Mouse (Mus musculus): ENCODE results near the gene BC017158.
"Not testable (repeated sequence)": the region's sequence is repeated elsewhere in the genome, so short reads cannot be mapped to it uniquely, and the experiment has no call there.

Gene BC017158

DNA sequence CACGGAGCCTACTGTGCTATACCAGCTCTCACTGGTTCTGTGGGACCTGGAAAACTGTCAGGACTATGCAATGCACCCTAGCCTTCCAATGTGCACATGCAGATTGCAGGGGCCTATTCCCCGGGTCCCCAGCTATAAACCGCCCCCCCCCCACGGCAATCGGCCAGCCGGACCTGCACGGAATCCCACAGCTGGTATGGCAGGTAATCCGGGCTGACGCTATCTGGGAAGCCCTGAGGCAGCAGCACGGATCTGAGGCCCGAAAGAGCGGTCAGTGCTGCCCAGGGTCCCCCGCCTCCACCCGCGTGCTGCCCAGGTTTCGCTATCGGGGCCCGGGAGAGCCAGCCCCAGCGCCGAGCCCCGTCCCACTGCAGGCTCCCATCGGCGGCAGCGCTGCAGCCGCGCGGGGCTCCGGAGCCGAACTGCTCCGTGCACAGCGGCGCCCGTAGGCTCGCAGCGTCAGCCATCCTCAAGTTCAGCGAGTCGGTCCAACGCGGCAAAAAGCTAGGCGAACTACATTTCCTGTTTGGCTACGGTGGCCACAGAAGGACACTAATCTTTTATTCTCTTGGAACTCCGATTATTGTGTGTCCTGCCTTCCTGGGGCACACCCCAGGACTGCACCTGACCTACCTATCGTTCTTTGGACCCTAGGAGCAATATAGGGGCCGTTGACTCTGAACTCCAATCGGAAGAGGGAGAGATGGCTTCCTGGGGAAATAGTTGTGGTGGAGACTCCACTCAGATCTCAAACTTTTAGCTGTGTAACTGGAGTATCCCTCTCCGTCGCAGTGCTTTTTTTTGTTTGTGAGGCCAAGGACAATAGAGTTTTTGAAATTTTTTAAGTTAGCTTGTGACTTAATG is at the start of gene BC017158:
Gene BC017158 (minus strand): TSS at position 554 of the 864 bp plus-strand sequence.
- peak; percentile 77 for DNase-seq (ENCODE audit: low read depth, low spot score)

DNA sequence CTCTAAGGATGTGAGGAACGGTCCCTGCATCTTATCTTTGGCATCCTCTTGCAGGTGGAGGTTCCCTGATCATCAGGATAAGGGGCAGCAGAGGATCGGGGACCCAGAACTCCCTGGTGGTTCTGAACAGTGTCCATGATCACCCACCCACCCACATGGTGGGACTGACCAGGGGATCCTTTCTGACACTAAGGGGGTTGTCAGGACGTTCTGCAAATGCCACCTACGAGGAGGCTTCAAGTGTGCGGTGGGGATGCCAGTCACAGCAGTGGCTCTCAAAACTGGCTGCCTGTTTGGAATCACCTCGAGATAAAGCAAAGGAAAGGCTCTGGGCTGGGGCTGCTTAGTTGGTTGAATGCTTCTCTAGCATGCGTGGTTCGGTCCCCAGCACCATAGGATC is 49.0 kb upstream of the BC017158 start:
- no peak for DNase-seq (ENCODE audit: low read depth, low spot score)

DNA sequence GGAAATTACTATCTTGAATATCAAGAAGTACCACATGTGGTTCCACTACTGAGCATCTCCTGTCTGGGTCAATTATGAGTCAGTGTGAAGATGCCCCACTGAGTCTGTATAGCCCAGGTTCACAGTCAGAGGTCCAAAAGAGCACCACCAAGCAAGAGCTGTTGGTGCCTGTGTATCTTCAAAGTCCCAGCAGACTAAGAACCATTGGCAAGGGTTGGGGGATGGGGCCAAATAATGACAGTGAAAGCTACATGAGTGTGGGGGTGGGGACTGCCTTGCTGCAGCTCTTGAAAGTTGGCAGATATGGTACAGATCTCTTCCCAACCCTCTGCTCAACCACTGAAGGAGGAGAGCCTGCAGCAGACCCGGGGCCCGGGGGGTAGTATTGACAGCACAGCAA is 48.6 kb upstream of the BC017158 start:
- DNase-seq (ENCODE audit: low read depth, low spot score): no peak

DNA sequence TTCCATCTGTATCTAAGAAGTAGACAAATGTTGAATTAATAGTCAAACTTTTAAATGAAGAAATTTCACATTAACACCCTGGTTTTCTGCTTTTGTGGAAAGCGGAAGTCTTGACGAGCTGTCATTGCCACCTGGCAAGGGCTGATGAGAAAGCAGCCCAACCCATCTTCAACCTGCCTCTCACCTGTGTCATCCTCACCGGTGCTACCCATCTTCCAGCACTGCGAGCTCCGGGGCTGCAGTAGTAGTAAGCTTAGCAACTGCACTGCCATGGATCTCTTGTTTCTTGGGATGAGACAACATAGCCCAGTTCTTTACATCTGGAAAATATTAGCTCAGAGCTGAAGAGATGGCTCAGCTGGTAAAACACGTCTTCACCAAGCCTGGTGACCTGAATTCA is 47.7 kb upstream of the BC017158 start:
- DNase-seq (ENCODE audit: low read depth, low spot score): no peak

DNA sequence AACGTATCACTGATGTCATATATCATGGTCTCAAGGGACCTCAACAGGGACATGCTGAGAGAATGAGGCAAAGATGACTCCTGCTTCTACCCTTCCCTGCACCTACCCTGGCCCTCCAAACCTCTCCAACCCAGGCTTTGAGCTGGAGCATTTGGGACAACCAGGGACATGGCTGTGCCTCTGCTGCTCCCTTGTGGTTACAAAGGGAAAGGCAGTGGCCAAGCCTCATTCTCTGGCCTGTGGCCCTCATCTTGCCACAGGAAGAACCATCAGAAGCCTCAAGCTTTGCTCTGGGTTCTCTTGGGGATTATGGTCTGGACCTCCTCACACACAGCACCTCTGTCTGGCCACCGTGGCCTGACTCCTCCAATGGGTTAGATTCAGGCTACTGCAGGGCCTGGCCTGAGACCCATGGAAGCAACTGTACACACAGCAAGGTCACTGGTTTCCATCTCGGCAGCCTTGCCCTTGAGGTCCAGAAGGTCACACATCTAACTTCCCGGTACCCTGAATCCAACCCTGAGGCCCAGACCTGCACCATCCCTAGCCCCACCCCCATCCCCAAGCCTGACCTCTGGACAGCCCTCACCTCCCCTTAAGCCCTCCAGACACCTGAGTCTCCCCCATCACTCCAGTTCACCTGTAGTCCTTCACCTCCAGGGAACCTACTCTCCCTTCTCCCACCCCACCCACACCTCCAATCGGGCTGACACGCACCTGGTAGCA is 47.1 kb upstream of the BC017158 start:
- no peak for DNase-seq (ENCODE audit: low read depth, low spot score)

DNA sequence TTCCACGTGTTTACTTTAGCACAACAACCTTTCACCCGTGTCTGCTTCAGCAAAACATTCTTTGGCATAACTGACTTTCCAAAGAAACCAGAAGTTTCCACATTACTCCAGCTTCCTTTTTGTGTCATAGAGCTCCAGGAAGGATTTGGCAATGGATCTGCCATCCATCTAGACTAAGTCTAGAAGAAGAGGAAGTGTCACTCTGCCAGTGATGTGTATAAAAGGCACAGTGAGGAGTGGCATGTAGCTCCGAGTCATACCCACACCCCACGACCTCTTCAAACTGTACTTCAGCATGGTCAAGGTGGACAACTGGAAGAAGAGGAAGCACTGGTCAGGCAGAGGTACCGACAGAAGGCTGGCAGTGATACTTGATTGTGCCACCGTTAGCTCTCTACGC is 46.5 kb upstream of the BC017158 start:
- DNase-seq (ENCODE audit: low read depth, low spot score): no peak

DNA sequence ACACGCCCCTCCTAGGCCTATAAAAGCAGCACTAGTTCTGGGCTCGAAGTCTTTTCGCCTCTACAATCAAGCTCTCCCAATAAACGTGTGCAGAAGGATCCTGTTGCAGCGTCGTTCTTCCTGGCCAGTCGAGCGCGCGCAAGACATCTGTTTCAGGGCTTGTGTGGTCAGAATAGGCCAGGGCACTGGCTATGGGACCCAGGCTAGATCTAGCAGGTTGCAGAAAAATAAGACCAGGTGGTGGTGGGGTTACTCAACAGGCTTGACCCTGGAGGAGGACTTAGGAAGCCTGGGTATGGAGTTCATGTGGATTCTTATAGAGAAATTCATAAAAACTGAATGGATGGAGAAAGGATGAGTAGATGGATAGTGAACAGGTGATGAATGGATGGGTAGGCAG is 44.7 kb upstream of the BC017158 start:
- not testable (repeated sequence) for DNase-seq (ENCODE audit: low read depth, low spot score)

DNA sequence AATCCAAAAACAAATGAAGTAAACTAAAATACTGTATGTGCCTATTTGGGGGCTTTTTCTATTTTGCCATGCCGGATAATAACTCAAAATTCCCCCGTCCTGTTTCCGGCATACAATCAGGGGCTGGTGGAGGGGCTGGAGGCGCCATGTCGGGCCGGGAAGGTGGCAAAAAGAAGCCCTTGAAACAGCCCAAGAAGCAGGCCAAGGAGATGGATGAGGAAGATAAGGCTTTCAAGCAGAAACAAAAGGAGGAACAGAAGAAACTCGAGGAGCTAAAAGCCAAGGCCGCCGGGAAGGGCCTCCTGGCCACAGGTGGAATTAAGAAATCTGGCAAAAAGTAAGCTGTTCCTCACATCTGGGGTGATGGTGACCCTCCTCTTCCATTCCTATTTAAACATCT is 42.4 kb upstream of the BC017158 start:
- not testable (repeated sequence) for DNase-seq (ENCODE audit: low read depth, low spot score)

DNA sequence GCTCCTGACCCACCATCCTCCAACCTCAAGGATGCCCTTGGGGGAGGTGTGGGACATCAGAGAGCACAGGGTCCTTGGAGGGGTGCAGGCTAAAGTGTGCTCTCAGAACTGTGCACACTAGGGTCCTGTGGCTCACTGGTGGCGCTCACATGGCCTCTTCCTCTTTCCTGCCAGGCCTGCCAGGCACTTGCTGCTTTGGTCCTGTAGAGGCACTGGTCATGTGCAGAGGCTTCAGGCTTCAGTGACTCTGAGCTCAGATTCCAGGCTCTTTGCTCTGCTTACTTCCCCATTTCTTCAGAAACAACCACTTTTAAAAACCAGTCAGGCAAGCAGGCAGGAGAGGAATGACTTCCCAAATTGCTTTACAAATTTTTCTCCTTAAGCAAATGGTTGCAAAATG is 34.9 kb upstream of the BC017158 start:
- no peak for DNase-seq (ENCODE audit: low read depth, low spot score)

DNA sequence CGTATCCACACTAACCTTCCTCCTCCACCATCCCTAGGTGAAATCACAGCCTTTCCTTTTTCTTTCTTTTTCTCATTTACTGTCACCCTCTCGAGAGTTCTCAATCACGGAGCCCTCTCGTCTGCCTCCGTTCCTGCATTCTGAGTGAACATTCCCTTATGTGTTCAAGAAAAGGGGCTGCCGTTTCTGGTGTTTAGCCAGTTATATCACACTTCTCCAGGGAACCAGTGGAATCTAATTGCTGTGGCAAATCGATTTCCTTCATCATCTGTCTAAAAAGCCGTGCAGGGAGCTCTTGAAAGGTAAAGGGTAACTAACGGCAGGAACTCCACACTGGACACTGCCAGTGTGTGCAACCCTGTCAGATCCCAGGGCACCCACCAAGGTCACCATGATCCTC is 33.0 kb upstream of the BC017158 start:
- DNase-seq (ENCODE audit: low read depth, low spot score): no peak

DNA sequence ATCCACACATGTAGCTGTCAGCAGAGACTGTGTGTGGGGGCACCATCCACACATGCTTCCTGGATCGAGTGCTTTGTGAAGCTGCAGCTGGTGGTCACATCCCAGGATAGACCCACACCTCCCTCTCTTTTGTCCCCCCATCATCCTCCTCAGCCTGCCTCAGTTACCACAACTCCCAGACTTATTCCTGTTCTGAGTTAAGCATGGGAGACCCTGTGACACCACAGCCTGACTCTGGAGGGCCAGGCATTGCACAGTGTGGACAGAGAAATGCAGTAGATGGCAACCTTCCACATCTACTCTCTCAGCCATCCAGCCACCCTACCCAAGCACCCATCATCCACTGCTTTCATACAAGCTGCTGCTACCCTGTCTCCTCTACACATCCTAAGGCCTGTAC is 27.0 kb upstream of the BC017158 start:
- no peak for DNase-seq (ENCODE audit: low read depth, low spot score)

DNA sequence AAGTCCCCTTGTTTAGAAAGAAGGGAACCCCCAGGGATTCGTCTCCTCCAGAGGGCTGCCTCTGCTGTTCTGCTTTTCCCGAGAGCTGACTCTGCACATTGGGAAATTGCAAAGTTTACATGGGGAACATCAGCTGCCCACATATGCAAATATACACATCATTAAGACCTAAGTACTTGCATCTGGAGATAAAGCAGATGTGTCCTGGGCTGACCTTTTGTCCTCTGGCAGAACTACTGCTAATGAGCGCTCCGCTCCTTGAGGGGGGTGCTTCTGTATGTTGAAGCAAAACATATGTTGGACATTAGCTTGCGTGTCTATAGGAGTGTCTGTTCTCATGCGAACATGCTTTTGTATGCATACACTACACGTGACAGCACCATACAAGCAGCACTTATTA is 23.3 kb upstream of the BC017158 start:
- DNase-seq (ENCODE audit: low read depth, low spot score): no peak

DNA sequence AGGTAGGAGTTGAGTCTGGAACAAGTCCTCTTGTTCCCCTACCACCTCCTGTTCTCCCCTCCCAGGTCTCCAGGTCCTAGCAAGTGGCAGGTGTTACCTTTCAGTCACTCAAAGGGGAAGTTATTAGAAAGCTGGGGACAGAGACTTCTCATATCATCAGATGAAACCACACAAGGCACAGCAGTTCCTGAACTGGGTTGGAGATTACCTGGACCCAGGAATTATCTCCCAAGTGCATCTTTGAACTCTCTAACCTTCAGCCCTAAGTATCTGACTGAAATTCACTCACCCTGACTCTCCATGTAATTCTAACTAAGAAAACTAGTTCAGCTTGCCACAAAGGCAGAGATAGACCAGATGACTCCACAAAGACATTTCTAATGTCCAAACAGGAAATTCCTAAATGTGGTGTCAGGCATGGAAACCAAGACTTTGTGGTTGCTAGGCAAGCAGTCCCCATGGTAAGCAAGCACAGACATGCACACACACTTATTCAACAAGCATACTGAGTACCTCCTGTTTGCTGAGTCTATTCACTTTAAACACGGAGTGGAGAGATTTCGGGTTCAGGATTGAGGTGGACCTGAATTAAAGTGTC is 22.3 kb upstream of the BC017158 start:
- DNase-seq (ENCODE audit: low read depth, low spot score): no peak

DNA sequence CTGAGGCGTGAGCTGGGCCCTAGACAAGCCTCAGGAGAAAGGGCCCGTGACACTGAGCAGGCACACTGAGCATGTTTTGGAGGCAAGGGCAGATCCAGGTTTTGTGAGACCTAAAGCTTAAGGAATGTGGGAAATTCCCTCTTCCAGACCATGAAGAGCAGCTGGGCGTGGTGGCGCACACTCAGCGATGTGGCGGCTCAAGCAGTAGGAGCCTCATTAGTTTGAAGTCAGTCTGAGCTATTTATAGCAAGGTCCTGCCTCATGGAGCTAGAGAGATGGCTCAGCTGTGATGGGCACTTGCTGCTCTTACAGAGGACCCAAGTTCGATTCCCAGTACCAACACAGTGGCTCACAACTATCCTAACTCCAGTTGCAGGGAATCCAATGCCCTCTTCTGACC is 21.2 kb upstream of the BC017158 start:
- no peak for DNase-seq (ENCODE audit: low read depth, low spot score)

DNA sequence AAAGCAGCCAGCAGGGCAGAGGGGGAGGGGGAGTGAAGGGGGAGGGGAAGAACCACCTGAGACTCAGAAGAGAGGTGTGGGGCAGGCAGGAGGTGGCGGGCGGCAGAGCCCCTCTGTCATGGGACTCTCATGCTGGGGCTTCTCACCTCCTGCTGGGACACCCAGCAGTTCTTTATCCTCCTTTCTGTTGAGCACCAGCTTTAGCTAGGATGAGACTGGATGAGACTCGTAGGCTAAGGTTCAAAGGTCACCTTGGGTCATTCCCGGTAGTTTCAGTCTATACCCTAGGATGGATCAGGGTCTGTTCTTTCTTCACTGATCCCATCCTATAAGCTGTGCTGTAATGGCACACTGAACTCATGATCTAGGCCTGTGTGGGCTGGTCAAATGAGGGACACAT is 19.0 kb upstream of the BC017158 start:
- DNase-seq (ENCODE audit: low read depth, low spot score): no peak

DNA sequence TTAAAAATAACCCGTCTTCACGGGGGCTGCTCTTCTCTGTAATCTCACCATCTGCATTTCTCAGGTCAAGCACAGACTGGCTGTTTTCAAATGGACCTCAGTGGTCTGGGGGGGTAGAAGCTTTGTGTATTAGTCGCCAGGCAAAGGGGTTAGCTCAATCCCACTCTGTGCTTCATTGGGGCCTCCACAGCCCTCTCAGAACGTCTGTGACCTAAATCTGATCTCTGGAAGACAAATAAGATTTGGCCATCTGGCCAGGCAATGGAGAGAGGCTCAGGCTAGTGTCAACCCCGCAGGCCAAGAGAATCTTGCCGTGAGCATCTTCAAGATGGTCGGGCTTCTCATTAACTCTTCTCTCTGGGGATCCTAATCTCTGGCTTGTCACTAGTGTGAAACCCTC is 16.5 kb upstream of the BC017158 start:
- no peak for DNase-seq (ENCODE audit: low read depth, low spot score)

DNA sequence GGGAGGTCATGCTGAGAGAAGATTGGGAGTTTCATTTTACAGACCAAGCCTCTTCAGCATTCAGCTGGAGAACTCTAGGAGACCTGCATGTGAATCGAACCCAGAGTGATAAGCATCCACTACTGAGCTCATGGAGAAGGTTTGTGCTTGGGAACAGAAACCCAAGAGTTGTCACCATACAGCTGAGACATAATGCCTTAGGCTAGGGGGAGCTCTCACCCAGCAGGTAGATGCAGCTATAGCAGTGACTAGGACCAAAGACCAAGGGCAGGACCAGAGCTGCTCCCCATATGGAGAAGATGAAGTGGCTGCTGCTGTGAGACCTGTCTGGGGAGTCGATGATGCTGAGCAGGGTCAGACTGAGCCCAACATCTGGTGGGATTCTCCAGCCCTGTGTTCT is 15.6 kb upstream of the BC017158 start:
- no peak for DNase-seq (ENCODE audit: low read depth, low spot score)

DNA sequence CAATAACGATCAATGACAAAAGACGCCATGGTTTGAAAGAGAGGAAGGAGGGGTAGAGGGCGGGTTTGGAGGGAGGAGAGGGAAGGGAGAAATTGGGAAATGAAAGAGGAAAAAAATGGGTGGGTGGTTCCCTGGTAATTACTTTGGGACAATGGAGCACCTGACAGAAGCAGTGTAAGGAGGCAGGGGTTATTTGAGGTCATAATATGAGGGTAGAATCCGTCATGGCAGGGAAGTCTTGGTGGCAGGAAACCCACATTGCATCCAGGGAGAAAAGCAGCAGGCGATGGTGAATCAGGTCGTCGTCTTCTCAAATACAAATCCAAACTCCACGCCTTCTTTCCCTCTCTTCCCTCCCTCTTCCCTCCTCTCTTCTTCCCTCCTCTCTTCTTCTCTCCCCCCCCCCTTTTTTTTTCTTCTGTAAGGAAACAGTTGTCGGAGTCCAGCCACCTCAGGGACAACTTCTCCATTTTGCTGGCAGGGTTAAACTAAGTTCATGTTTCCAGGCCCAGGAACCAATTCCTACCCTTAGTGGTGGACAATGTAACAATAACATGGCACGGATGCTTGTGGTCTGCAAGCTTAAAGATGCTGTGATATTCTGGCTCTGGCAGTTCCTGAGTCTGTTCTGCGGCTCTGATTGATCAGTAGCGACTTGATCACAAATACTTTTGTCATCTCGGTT is 14.5 kb upstream of the BC017158 start:
- no peak for DNase-seq (ENCODE audit: low read depth, low spot score)

DNA sequence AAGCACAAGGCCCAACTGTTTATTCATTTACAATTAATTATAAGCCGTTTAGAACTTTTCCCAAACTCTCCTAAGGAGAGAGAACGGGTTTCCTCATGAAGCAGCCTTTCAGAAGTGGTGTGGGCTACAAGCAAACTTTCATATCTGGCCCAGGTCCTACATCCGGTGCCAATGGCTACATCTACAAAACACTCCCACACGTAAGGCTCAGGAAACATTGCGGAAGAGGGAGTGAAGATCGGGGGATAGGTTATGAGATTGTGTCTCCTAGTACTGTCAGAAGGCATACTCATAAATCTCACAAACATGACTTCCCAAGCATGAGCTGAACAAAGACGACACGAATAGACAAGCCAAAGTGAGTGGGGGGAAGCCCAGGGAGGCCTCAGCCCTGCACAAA is 13.8 kb upstream of the BC017158 start:
- no peak for DNase-seq (ENCODE audit: low read depth, low spot score)

DNA sequence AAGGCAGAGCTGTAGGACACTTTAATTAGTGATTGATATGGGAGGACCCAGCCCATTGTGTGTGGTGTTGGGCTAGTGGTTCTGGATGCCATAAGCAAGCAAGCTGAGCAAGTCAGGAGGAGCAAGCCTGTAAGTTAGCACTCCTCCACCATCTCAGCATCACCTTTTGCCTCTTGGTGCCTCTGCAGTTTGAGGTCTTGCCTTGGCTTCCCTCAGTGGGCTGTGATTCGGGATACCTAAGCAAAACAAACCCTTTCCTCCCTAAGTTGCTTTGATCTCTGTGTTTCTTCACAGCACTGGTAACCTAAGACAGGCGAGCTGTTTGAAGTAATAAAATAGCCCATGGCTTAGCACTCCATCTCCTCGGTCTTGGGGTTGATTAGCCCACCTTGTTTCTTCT is 13.3 kb upstream of the BC017158 start:
- no peak for DNase-seq (ENCODE audit: low read depth, low spot score)

DNA sequence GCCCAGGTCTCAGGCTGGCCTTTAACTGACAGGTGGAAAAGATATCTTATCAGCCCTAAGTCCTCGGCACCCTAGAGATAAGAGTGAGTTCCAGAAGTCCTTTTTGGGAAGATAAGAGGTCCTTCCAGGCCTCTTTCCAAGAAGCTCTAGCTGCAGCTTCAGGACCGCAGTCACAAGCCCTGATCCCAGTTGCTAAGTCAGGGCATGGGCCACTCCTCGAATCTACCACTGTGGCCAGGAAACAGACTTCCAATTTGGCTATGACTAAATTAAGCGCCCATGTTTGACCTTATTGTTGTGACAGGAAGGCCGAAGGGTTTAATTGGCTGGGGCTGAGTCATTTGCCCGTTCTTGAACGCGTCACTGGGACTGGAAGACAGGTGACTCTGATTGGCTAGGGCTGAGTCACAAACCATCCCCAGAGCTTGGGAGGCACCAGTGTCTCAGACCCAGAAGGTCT is 12.3 kb upstream of the BC017158 start:
- no peak for DNase-seq (ENCODE audit: low read depth, low spot score)

DNA sequence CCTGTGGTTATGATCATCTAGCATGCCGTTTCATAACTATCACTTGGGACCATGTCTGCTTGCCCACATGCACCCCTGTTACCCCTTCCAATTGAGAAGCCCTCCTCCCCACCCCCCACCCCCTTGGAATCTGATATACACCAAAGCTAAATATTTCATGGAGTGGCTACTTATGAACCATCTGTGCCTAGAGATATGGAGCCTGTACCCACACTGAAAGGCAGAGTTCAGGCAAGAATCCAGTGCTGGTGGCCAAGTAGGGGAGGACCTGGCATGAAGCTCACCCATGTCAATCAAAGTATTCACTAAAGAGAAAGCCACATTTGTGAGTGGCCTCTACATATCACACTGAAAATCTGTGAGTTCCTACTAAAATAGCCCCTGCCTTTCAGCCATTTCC is 11.8 kb upstream of the BC017158 start:
- no peak for DNase-seq (ENCODE audit: low read depth, low spot score)
